Mouse (Mus musculus) heart, adult 2 months (tissue): ENCODE results near the gene Scn3b.

Experiments
- CTCF ChIP-seq: fragments of 200-600 bp; IDR thresholded peaks from 2 replicates; pipeline ENCODE4 v1.8.1; 2022; ENCODE audit warnings: antibody characterized with exemption, mild to moderate bottlenecking, moderate library complexity
- POLR2A ChIP-seq: fragments of 200-500 bp; IDR thresholded peaks from 2 replicates; pipeline ENCODE4 v1.6.1; 2011; ENCODE audit warnings: mild to moderate bottlenecking, low read depth, low read length, control low read depth; ENCODE audit not compliant: insufficient read depth

- TF ChIP-seq CTCF (no peak), POLR2A (no peak)
Measured at GRCm38 (mm10) chr9:40277671-40278070, 8.7 kb downstream of the Scn3b start.
